Mouse (Mus musculus) liver, embryonic 11.5 days (tissue): ENCODE measurements around the gene Gm45233. TPM values are rescaled to one million over a fixed set of nuclear protein-coding genes. Genes with fewer than 3 reads are reported as not detected.

Experiments
- ATAC-seq: fragments of 200-750 bp; cut with Nextera tagmentation; replicated peaks from 2 replicates; pipeline ENCODE4 v1.8.0; 2017; ENCODE audit warnings: moderate number of reproducible peaks, mild to moderate bottlenecking, moderate TSS enrichment, moderate library complexity; ENCODE audit not compliant: low FRiP score
- DNase-seq: peaks from one replicate; pipeline ENCODE4 v3.0.0-alpha.2; 2017; ENCODE audit warnings: low spot score
- H3K27ac ChIP-seq: fragments of 300-500 bp; sonication (generic); 2 replicates; pipeline ENCODE4 v1.5.1; 2014; ENCODE audit warnings: mild to moderate bottlenecking, low read depth, low read length, control low read depth
- H3K27me3 ChIP-seq: fragments of 300-500 bp; sonication (generic); replicated peaks from 2 replicates; pipeline ENCODE4 v1.6.1; 2014; ENCODE audit warnings: low read length, mixed read lengths; ENCODE audit not compliant: control insufficient read depth, insufficient read depth
- H3K36me3 ChIP-seq: fragments of 300-500 bp; sonication (generic); 2 replicates; pipeline ENCODE4 v1.6.1; 2014; ENCODE audit warnings: mild to moderate bottlenecking, low read length, moderate library complexity, mixed read lengths; ENCODE audit not compliant: control insufficient read depth, insufficient read depth
- H3K4me1 ChIP-seq: fragments of 300-500 bp; sonication (generic); replicated peaks from 2 replicates; pipeline ENCODE4 v1.6.1; 2014; ENCODE audit warnings: low read length, mixed read lengths; ENCODE audit not compliant: control insufficient read depth, insufficient read depth
- H3K4me2 ChIP-seq: fragments of 300-500 bp; sonication (generic); 2 replicates; pipeline ENCODE4 v1.6.1; 2014; ENCODE audit warnings: mild to moderate bottlenecking, control low read depth, moderate library complexity
- H3K4me3 ChIP-seq: fragments of 300-500 bp; sonication (generic); 2 replicates; pipeline ENCODE4 v1.5.1; 2014; ENCODE audit warnings: low read depth, low read length, control low read depth
- H3K9ac ChIP-seq: fragments of 300-500 bp; sonication (generic); 2 replicates; pipeline ENCODE4 v1.6.1; 2014; ENCODE audit warnings: low read depth, low read length, control low read depth
- H3K9me3 ChIP-seq: fragments of 300-500 bp; sonication (generic); 2 replicates; pipeline ENCODE4 v1.6.1; 2016; ENCODE audit warnings: low read length, inconsistent platforms, mixed read lengths; ENCODE audit not compliant: control insufficient read depth
- WGBS: fragments of 180-500 bp; shearing (Covaris S2); extraction: QIAGEN DNeasy Blood & Tissue Kit; methylation state at CpG from one replicate; pipeline ENCODE4 v1.1.7; 2014; 5-methylcytosine and 5-hydroxymethylcytosine counted together
- polyA plus RNA-seq: library from polyadenylated mRNA; unstranded; fragments of >200 nt; fragmentation: Nextera tagmentation; extraction: Ambion mirVana; gene quantifications from 2 replicates; pipeline ENCODE4 v1.2.1, GENCODE M21; 2014

Gene Gm45233
- polyA plus RNA-seq, 1 experiment from 2014 or later, result 0.37 TPM

DNA sequence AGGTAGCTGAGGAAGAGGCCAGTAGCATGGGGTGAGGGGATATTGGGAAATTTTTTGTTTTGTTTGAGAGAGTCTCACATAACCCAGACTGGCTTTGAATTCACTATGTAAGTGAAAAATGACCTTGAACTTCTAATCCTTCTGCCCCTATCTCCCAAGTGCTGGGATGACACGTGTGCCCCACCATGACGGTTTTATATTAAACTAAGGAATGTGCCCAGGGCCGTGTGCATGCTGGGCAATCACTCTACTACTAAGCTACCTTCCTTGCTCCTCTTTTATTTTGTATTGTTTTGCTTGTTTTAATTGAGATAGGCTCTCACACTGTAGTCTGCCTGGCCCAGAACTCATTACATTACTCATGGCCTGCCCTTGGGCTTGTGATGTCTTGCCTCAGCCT lies 2.9 kb upstream of the Gm45233 start:
- WGBS, result 75% methylated on average over 3 of the region's 3 CpGs
- no peak for DNase-seq
- Histone ChIP-seq H3K27ac (no peak overlapping the region), H3K4me2 (no peak overlapping the region), H3K27me3 (no peaks in the 10 kb centered on the region), H3K9me3 (no peaks in the 10 kb centered on the region), H3K36me3 (no peaks in the 10 kb centered on the region), H3K9ac (no peak overlapping the region), H3K4me1 (peaks cover 23% of the 10 kb centered on the region), H3K4me3 (no peak overlapping the region)
- ATAC-seq, result no peak

DNA sequence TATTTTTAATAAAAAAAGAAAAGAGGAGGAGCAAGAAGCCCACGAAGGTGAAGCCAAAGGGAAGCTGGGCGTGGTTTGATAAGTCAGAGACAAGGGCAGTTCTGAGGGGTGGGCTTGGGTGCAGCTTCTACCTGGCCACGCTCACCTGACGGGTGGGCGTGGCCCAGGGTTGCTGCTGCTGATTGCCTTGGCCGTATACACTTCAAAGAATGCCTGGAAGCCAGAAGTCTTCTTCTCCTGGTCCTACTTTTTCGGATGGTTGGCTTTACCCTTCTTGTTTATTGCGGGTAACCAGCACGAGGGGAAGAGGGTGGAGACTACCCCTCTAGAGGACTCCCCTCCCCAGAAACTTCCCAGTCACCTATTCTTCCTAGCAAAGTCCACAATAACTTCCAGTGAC lies 1.2 kb upstream of the Gm45233 start:
- peak overlapping the region; percentile 68 for H3K4me3 ChIP-seq
- no peaks in the 10 kb centered on the region for H3K9me3 ChIP-seq
- H3K36me3 ChIP-seq, result no peaks in the 10 kb centered on the region
- H3K27ac ChIP-seq, result peak overlapping the region; percentile 92
- peak overlapping the region; percentile 75 for H3K9ac ChIP-seq
- H3K4me2 ChIP-seq, result peak overlapping the region; percentile 98
- ATAC-seq (no peak), DNase-seq (no peak)
- no peaks in the 10 kb centered on the region for H3K27me3 ChIP-seq
- 10% methylated on average over 9 of the region's 9 CpGs for WGBS
- H3K4me1 ChIP-seq, result peaks cover 30% of the 10 kb centered on the region

DNA sequence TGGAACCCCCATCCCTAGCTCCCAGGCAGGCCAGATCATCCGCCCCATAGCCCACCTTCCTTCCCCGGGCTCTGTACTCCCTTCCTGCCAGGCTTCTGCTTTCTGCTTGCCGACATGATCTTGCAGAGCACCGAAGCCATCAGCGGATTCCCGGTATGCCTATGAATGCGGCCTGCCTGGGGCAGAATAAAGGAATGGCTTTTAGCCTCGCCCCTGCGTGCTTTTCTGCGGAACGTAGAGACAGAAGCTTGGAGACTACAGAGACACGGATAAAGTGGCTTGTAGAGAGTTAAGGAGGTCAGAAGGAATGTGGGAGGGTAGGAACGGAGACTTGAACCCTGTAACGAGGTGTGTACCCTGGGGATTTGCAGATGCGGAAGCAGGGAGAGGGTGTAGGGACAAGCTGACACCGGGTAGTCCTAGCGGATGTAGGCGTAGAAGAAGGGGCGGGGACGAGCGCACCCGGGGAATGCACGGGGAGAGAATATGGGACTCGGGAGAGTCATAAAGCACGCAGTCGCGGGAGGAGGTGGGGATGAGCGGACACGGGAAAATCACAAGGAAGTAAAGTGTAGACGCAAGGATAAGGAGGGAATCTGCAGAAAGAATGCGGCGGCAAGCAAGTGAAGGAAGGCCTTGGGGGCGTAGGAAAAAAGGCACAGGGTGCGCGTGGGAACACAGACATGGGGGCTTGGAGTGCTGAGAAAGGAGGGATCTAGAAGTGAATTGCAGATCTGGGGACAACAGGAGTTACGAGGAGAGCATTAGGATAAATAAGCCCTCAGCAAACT lies 607 bp upstream of the Gm45233 start:
- ATAC-seq (peak; percentile 87), DNase-seq (peak; percentile 82)
- H3K9ac ChIP-seq, result peak overlapping the region; percentile 75
- H3K36me3 ChIP-seq, result no peaks in the 10 kb centered on the region
- H3K9me3 ChIP-seq, result no peaks in the 10 kb centered on the region
- H3K27me3 ChIP-seq, result no peaks in the 10 kb centered on the region
- under 1% methylated on average over 36 of the region's 36 CpGs for WGBS
- H3K4me3 ChIP-seq, result peak overlapping the region; percentile 68
- H3K4me1 ChIP-seq, result peaks cover 30% of the 10 kb centered on the region
- peak overlapping the region; percentile 98 for H3K4me2 ChIP-seq
- peak overlapping the region; percentile 92 for H3K27ac ChIP-seq

DNA sequence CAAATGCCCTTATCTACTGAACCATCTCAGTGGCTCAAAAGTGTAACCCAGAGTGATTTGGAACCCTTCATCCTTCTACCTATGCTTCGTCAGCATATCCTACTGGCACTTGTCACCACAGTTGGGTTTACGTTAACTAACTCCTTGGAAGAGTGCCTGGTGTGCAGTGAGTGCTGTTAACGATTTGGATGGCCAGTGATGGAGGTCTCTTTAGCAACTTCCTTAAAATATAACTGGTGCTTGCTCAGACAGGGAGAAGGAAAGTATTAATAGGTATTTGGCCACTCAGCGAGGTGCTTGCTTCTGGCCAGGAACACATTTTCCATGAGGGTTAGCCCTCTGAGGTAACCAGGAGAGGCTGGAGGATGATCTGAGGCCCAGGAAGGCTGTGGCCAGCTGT lies 3.9 kb downstream of the Gm45233 start:
- no peak for ATAC-seq
- Histone ChIP-seq H3K36me3 (no peaks in the 10 kb centered on the region; the same call in 1 of the 2 replicates), H3K9me3 (no peaks in the 10 kb centered on the region), H3K27me3 (no peaks in the 10 kb centered on the region), H3K27ac (no peak overlapping the region), H3K4me2 (no peak overlapping the region), H3K4me3 (no peak overlapping the region), H3K4me1 (peaks cover 31% of the 10 kb centered on the region), H3K9ac (no peak overlapping the region)
- 76% methylated on average over 4 of the region's 4 CpGs for WGBS
- DNase-seq, result no peak

DNA sequence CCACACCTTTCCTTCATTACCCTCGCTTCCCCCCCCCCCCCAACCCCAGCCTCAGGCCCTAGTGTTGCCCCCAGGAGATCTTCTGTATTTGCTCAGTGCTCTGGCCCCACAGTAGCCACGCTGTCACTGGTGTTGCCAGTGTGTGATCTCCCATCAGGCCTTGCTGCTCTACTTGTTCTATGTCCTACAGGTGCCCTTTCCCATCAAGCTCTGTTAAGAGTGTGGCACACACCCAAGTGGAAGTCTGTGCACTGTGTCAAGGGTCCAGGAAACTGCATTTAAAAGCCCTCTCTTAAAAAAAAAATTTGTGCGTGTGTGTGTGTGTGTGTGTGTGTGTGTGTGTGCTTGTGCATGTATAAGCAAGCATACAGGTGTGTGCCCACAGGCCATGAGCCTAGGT lies 4.3 kb downstream of the Gm45233 start:
- H3K36me3 ChIP-seq, result peaks cover 4% of the 10 kb centered on the region; the same call in 1 of the 2 replicates
- DNase-seq, result no peak
- ATAC-seq, result no peak
- H3K9me3 ChIP-seq, result no peaks in the 10 kb centered on the region
- no peak overlapping the region for H3K27ac ChIP-seq
- no peak overlapping the region for H3K4me3 ChIP-seq
- WGBS, result 93% methylated on average over 2 of the region's 3 CpGs
- H3K4me2 ChIP-seq, result no peak overlapping the region
- no peak overlapping the region for H3K9ac ChIP-seq
- peaks cover 29% of the 10 kb centered on the region for H3K4me1 ChIP-seq
- no peaks in the 10 kb centered on the region for H3K27me3 ChIP-seq

DNA sequence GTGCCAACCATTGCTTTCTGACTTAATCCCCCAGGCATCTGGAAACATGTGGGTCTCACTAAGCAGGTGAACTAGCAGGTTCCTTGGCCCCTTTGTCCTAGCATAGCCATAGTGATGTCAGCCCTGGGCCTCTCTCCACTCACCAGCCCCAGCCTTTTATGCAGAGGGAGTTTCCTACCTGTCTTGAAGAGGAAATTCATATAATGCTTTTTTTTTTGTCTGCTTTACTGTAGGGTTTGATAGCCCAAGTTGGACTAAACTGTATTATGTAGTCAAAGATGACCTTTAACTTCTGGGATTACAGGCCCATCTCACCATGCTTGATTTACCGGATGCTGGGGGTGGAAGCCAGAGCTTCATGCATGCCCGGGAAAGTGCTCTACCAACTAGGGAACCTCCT lies 5.9 kb downstream of the Gm45233 start:
- H3K27ac ChIP-seq, result no peak overlapping the region
- peaks cover 23% of the 10 kb centered on the region for H3K4me1 ChIP-seq
- H3K9ac ChIP-seq, result no peak overlapping the region
- H3K36me3 ChIP-seq, result peaks cover 14% of the 10 kb centered on the region; the same call in 1 of the 2 replicates
- ATAC-seq (no peak), DNase-seq (no peak)
- H3K27me3 ChIP-seq, result no peaks in the 10 kb centered on the region
- no peak overlapping the region for H3K4me2 ChIP-seq
- WGBS, result 91% methylated on average over 2 of the region's 2 CpGs
- no peaks in the 10 kb centered on the region for H3K9me3 ChIP-seq
- H3K4me3 ChIP-seq, result no peak overlapping the region

DNA sequence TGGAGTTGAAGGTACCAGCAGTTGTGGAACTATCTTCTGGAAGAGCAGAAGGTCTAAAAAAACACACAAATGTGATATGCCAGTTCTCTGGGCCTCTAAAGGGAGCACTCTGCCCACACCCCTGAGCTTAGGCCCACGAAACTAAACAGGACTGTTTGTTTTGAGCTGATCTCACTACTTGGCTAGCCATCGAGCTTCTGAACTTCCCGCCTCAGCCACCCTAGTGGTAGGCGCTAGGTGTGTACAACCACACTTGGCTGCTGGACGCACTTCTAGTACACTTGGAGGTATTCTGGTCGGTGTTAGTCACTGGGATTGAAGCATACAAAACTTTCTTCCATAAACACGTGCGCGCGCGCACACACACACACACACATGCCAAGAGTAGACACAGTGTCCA lies 7.8 kb downstream of the Gm45233 start:
- WGBS, result 94% methylated on average over 11 of the region's 11 CpGs
- Histone ChIP-seq H3K4me2 (no peak overlapping the region), H3K9me3 (no peaks in the 10 kb centered on the region), H3K4me3 (no peak overlapping the region), H3K9ac (no peak overlapping the region), H3K27me3 (no peaks in the 10 kb centered on the region), H3K36me3 (peaks cover 22% of the 10 kb centered on the region), H3K4me1 (peaks cover 11% of the 10 kb centered on the region), H3K27ac (no peak overlapping the region)
- no peak for DNase-seq
- no peak for ATAC-seq

DNA sequence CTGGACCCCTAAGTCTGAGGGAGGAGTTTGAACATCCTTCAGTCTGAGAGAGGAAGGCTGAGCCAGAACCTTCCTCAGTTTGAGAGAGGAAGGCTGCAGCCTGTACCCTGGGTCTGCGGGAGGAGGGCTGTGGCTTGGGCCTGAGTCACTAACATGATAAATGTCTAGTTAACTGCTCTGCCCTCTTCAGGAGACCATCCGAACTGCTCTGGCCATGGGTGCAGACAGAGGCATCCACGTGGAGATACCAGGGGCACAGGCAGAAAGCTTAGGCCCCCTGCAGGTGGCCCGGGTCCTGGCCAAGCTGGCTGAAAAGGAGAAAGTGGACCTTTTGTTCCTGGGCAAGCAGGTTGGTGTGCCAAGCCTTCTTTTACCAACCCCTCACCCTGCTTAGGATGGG lies 8.7 kb downstream of the Gm45233 start:
- peaks cover 7% of the 10 kb centered on the region for H3K4me1 ChIP-seq
- ATAC-seq, result peak; percentile 61
- no peak overlapping the region for H3K4me3 ChIP-seq
- no peak for DNase-seq
- H3K27me3 ChIP-seq, result no peaks in the 10 kb centered on the region
- no peaks in the 10 kb centered on the region for H3K9me3 ChIP-seq
- H3K9ac ChIP-seq, result no peak overlapping the region
- no peak overlapping the region for H3K4me2 ChIP-seq
- no peak overlapping the region for H3K27ac ChIP-seq
- 37% methylated on average over 4 of the region's 4 CpGs for WGBS
- peaks cover 29% of the 10 kb centered on the region for H3K36me3 ChIP-seq
